Mouse (Mus musculus): ENCODE data around the gene Tmem185b. TPM values are rescaled to one million over a fixed set of nuclear protein-coding genes. Genes with fewer than 3 reads are reported as not detected.

Gene Tmem185b
- total RNA-seq, 2 experiments from 2014 or later: 15.4 to 19.8 TPM

- Histone ChIP-seq H3K27ac (no peak overlapping the region), H3K4me3 (no peak overlapping the region)
- no peak for DNase-seq (ENCODE audit: low spot score in 2 of 2)
- TF ChIP-seq CTCF (conservative IDR thresholded peaks at IDR 0.05): no peak
Measured at GRCm38 (mm10) chr1:119533093-119533805, 7.3 kb downstream of the Tmem185b start.

- TF ChIP-seq CTCF (conservative IDR thresholded peaks at IDR 0.05): no peak
- Histone ChIP-seq H3K27ac (no peak overlapping the region), H3K4me3 (no peak overlapping the region)
- DNase-seq (ENCODE audit: low spot score in 2 of 2): no peak
Measured at GRCm38 (mm10) chr1:119534341-119534740, 8.4 kb downstream of the Tmem185b start.

- no peak for TF ChIP-seq CTCF (conservative IDR thresholded peaks at IDR 0.05)
- Histone ChIP-seq H3K27ac (no peak overlapping the region), H3K4me3 (no peak overlapping the region)
- DNase-seq (ENCODE audit: low spot score in 2 of 2): no peak
Measured at GRCm38 (mm10) chr1:119536122-119536521, 10.2 kb downstream of the Tmem185b start.

- DNase-seq (ENCODE audit: low spot score in 2 of 2): no peak
- TF ChIP-seq CTCF (conservative IDR thresholded peaks at IDR 0.05): no peak
- Histone ChIP-seq H3K27ac (no peak overlapping the region), H3K4me3 (no peak overlapping the region)
Measured at GRCm38 (mm10) chr1:119537651-119538050, 11.7 kb downstream of the Tmem185b start.

GRCm38 (mm10) chr1:119539252-119539651, 13.3 kb downstream of the Tmem185b start:
- TF ChIP-seq CTCF (conservative IDR thresholded peaks at IDR 0.05): no peak
- Histone ChIP-seq H3K4me3 (no peak overlapping the region), H3K27ac (no peak overlapping the region)
- DNase-seq (ENCODE audit: low spot score in 2 of 2): no peak

GRCm38 (mm10) chr1:119540836-119541557, 15.0 kb downstream of the Tmem185b start:
- no peak for TF ChIP-seq CTCF (conservative IDR thresholded peaks at IDR 0.05)
- Histone ChIP-seq H3K4me3 (no peak overlapping the region), H3K27ac (no peak overlapping the region)

GRCm38 (mm10) chr1:119541570-119541969, 15.6 kb downstream of the Tmem185b start:
- Histone ChIP-seq H3K27ac (no peak overlapping the region), H3K4me3 (no peak overlapping the region)
- no peak for DNase-seq (ENCODE audit: low spot score in 2 of 2)
- TF ChIP-seq CTCF (conservative IDR thresholded peaks at IDR 0.05): no peak

More at GRCm38 (mm10) chr1:119540836-119541557, 15.0 kb downstream of the Tmem185b start:
- DNase-seq (ENCODE audit: low spot score in 2 of 2): no peak

GRCm38 (mm10) chr1:119543316-119543715, 17.4 kb downstream of the Tmem185b start:
- TF ChIP-seq CTCF (conservative IDR thresholded peaks at IDR 0.05): no peak
- DNase-seq (ENCODE audit: low spot score in 2 of 2): no peak
- Histone ChIP-seq H3K27ac (no peak overlapping the region), H3K4me3 (no peak overlapping the region)

GRCm38 (mm10) chr1:119544611-119545155, 18.7 kb downstream of the Tmem185b start:
- H3K27ac ChIP-seq: no peak overlapping the region
- no peak for TF ChIP-seq CTCF (conservative IDR thresholded peaks at IDR 0.05)
- no peak overlapping the region for H3K4me3 ChIP-seq
- DNase-seq (ENCODE audit: low spot score in 2 of 2): no peak

- TF ChIP-seq CTCF (conservative IDR thresholded peaks at IDR 0.05): no peak
- Histone ChIP-seq H3K27ac (no peak overlapping the region), H3K4me3 (no peak overlapping the region)
- no peak for DNase-seq (ENCODE audit: low spot score in 2 of 2)
Measured at GRCm38 (mm10) chr1:119545164-119545563, 19.2 kb downstream of the Tmem185b start.

- no peak for TF ChIP-seq CTCF (conservative IDR thresholded peaks at IDR 0.05)
- no peak for DNase-seq (ENCODE audit: low spot score in 2 of 2)
- no peak overlapping the region for H3K27ac ChIP-seq
Measured at GRCm38 (mm10) chr1:119545671-119546070, 19.7 kb downstream of the Tmem185b start.

GRCm38 (mm10) chr1:119546490-119546889, 20.5 kb downstream of the Tmem185b start:
- DNase-seq (ENCODE audit: low spot score in 2 of 2): no peak
- Histone ChIP-seq H3K4me3 (no peak overlapping the region), H3K27ac (no peak overlapping the region)
- peak; percentile 35; the same call in 1 of the 2 replicates for TF ChIP-seq CTCF (conservative IDR thresholded peaks at IDR 0.05)

More at GRCm38 (mm10) chr1:119545671-119546070, 19.7 kb downstream of the Tmem185b start:
- H3K4me3 ChIP-seq: no peak overlapping the region

- peak; percentile 73 to 84 for DNase-seq (ENCODE audit: low spot score in 2 of 2)
- peak; percentile 94 for TF ChIP-seq CTCF (conservative IDR thresholded peaks at IDR 0.05)
- Histone ChIP-seq H3K4me3 (no peak overlapping the region), H3K27ac (no peak overlapping the region)
Measured at GRCm38 (mm10) chr1:119548668-119549326, 22.8 kb downstream of the Tmem185b start.

Measured in layer of hippocampus, adult 2 months (tissue).